Mouse (Mus musculus) left cerebral cortex, adult 18-20 months (tissue): ENCODE measurements around the gene Kera. TPM values are rescaled to one million over a fixed set of nuclear protein-coding genes. Genes with fewer than 3 reads are reported as not detected.
A peak's percentile ranks its signal among the peaks of the same experiment; 100 is the strongest.

Source experiments
- DNase-seq, 2 experiments: peaks; one replicate each; pipeline ENCODE4 v3.0.0; 2021 to 2022; ENCODE audit warnings: low spot score in 2 of 2, mixed read lengths in 1 of 2
- long read RNA-seq, 2 experiments: library from polyadenylated mRNA; stranded (forward); transcript quantifications; one replicate each; pipeline ENCODE4 v2.0.0; 2021
- total RNA-seq, 2 experiments: library from RNA; stranded (reverse); gene quantifications; 2 replicates each; pipeline ENCODE4 v1.2.3; 2021

Gene Kera
- not detected for total RNA-seq
- long read RNA-seq, experiment 1 = 0 reads
- long read RNA-seq, experiment 2 = 0 reads

DNA sequence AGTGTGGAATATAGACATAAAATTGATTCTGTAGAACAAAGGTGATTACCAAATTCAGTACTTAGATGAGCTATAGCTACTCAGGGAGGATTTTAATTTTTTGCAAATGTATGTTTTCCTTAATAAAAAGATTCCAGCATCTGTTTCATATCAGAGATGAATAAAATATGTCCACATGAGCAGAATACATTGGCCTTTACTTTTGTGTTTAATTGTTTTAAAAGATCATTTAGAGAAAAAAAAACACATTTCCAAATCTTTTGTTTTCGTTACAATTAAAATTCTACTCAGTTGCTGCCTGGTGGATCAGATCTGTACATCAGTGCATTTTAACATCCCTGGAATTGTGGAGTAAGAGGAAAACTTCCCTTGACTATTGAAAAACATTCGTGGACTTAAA, at the start of gene Kera:
Kera (plus strand) TSS at position 301 of the 400 bp plus-strand sequence.
- no peak for DNase-seq

DNA sequence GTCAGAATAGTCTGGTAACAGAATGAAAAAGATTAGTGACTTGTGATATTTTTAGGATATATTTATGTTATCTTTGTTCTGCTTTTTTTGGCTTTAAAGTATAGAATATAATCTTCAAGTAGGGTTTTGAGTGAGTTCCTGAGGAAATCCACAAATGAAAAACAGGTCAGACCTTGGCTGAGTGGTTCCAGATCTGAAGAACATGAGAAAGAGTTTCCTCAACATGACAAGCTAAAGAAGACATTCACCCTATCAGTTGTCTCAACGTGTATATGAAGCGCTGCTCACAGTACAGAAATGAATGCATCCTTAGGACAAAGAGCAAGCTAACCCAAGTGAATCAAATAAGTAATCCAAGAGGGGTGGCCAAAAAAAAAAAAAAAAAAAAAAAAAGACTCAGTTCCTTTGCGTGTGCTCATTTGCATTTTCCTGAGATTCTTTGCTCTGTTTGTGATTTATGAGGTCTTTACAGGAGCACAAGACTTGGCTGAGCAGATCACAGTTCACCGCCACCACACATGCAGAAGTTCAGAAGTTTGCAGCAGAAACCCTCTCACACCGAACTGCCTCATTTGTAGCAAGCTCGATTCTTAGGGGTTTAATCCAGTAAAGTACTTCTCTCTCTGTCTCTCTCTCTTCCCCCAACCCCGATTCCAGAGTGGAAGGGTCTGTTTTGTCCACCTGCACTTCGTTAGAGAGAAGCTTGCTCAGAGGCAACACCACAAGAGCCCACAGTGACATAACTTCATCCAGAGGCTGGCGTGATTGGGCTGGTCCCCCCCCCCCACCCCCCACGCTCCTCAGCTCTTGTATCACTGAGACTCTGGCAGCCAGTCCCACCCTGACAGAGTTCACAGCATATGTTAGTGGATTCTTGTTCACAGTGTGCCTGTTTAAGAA, 41.5 kb upstream of the Kera start, which contains the start of gene Lum:
Lum (plus strand) TSS at position 172 of the 900 bp plus-strand sequence.
- DNase-seq = no peak

DNA sequence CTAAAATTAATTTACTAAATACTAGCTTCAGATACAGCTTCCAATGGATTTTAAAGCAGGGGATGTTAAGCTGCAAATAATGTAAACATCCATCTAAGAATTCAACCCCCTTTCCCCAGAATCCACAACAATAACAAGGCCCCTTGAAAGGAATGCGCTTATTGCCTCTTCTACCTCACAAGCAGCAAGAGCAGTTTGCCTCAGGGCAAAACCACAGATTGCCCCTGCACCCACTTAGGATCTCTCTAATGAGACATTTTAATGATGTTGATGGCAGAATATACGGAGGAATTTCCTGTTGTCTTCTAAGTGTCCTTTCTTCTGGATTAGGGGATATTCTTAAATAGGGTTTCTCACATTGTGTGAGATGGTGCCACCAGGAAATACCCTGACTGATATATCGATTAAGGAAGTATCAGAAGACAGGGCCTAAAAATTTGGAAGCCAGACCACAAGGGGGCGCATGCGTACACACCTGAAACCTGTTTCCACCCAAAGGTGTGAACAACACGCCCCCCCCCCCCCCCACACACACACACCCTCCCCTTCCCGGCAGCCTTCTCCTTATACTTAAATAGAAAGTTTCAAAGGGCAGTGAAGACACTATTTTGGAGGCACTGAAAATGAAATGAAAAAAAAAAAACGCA, 39.1 kb upstream of the Kera start:
- no peak for DNase-seq

DNA sequence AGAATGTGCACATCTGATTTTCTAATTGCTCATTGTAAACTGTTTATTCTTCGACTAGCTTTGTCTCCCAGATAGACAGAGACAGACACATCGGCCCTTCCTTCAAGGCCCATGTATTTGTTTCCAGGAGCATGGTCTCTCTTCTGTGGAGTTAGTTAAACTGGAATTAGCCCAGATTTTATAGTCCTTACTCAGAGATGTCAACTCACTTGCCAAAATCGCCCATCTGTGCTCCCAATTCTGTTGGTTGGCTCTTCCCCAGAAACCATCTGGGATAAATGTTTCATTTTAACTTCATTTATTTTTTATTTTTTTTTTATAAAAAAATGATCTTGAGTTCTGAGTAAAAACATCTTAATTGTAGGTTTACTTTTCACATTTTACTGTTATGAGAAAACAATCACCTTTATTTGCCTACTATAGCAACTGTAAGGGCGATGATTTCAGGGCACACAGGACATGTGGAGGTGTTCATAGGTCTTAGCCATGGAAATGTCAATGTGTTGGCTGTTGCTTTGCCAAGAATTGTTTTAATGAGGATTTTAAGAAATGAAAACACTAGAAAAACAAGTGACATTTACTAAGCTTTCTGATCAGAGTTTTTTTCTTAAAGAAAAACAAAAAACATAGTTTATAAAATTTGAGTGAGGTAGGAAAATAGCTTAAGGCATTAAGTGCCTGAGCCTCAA, 24.0 kb upstream of the Kera start:
- peak; percentile 15 to 43 for DNase-seq

DNA sequence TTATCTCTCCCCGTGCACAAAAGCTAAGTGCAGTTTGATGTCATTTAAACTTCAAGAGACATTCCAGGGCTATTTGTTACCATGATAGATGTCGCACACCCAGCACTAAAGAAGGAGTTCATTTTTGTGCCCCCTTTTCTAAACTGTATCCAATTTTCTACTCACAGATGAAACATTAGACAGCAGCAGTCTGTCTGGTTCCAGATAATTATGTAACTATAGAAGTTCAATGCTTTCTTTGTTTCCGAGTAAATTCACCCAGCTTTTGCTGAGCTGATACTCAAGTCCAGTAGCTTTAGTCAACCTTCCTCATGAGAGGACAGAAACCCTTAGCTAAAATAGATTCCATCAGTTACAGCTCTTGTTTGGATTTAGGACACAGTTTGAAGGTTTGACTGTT, 22.5 kb upstream of the Kera start:
- no peak for DNase-seq

DNA sequence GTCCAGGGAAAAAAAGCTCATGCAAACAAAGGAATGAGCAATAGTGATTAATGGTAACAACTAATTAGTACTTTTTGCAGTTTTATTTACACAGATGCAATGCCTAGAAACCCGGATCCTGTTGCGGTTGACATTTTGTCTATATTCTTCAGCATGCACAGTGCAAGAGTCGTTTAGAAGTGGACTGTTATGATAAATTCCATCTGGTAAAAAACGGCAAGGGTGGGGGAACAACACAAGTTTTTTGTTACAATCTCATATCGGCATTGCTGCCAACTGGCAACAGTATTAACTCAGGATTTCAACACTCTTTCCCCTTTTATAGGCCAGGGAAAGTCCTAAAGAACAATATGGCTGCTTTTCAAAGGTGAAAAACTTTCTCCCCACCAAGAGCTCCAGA, 19.5 kb upstream of the Kera start:
- DNase-seq = no peak

DNA sequence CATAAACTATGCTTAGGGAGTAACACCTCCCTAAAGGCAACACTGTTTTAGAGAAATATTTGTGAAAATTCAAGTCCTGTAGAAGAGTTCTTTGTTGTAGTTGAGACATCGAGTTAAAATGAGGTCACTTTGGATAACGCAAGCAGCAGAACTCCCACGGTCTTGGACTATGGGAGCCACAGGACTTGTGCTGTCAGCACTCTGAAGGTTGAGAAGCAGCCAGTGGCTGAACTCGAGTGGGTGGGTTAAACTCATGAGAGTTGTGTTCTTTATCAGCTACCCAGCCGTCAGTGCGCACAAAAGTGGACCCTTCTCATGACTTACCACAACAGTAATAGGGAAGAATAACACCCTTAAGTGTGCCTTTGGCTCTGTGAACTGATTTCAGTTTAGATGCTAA, 17.1 kb upstream of the Kera start:
- DNase-seq = no peak

DNA sequence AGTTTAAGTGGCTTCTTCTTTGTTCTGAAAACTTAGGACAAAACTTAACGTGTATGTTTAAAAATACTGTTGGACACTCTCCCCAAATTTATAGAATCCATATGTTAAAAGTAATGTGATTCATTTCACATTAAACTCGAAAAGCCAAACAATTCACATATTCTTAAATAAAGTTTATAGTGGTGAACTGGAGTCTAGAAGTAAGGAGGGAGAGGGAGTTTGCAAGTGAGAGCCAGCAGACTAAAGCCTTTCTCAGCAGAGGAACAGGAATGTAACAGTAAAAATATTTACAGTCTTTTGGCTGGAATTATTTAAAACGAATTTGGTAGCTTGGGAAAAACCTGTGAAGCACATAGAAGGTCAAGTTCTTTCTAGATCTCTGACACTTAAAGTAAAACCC, 15.6 kb upstream of the Kera start:
- DNase-seq = no peak

DNA sequence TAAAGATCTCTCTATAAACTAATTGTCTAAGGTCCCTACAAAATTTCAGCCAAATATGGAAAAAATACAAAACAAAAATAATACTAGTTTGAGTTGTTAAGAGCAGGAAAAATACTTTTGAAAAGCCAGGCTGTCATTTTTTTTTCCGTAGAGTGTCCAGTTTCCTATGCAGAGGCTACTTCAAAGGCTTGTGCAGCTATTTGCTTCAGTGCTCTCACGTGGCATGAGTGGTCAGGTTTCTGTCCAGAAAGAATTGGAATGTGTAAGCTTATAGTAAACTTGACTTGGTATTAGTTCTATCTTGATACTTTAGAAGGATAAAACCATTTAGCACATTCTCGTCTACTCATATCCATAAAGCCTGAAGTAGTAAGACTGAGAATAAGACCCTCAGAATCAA, 15.0 kb upstream of the Kera start:
- no peak for DNase-seq

DNA sequence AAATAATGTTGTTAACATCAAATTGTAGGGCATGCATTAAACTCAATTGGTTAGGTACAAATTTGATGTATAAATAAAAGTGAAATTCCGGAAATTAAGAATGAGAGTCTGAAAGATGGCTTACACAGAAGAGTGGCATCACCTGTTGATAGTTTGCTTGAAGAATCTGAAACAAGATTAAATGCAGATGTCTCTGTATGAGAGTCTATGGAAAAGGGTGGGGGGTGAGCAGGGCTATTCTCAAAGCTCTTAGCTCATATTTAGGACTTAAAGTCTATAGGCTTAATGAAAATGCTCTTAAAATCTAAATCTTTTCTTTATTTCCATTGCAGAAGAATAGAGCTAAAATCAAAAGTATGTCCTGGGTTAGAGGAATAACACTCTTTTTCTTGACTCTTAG, 11.0 kb upstream of the Kera start:
- no peak for DNase-seq

DNA sequence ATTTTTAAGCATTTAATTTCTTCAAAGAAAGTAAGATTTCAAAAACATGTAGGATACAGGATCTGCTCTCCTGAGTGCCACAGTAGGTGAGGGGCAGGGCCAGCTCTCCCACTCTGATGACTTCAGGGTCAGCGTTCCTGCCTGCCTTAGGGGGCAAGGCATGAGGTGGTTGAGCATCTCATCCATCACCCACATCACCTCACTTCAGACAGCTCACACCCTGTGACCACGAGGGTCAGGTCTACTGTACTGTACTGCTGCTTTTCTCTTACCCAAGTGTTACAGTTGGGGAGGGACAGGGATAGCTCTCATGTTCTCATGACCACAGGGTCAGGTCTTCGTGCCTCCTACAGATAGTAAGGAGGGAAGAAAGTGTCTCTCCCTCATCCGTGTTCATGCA, 4.9 kb upstream of the Kera start:
- DNase-seq = no peak

DNA sequence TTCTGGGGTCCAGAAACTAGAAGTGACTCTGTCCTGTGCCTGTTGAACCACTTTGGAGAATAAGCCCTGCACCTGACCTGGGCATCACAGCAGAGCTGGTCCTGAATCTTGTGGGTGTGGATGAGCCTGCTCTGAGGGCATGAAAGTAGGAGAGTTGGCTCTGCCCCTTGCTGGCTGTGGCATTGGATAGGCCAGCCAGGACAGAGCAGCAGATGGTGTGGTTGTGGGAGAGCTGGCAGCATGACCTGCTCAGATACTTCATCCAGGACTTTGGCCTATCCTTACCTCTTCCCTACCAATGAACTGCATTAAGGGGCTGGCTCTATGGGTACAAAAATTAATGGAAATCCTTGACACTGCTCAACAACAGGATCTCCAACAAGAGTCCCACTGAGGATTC, 3.4 kb upstream of the Kera start:
- DNase-seq = no peak

DNA sequence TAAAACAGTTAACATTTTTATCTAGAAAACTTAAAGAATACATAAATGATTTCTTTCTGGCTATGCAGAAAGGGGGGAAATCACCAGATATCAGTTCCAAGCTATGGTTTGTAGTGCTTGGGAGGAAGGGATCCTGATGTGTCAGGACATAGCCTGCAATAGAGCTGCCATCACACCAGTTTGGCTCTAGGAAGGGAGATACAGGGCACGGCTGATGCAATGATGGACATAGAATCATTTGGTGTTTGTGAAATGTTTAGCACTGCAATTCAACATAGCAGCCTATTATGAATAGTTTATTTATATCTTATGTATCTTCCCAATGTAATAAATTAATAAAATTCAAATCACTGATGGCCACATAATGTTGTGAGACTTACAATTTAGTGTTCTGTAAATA, 15.6 kb downstream of the Kera start:
- DNase-seq = no peak

DNA sequence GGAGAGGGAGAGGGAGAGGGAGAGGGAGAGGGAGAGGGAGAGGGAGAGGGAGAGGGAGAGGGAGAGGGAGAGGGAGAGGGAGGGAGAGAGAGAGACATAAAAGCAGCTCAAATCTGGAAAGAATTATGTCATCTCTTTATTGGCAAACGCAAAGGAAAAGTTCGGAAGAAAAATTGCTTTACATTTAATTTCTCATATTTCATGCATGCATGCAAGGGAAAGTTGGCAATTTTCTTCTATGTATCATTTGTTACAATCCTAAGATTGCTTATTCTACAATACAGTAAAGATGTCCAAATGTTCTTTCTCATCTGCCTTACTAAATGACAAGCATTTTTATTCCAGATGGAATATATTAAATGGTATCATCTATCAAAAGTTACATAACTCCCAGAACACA, 17.7 kb downstream of the Kera start:
- no peak for DNase-seq

DNA sequence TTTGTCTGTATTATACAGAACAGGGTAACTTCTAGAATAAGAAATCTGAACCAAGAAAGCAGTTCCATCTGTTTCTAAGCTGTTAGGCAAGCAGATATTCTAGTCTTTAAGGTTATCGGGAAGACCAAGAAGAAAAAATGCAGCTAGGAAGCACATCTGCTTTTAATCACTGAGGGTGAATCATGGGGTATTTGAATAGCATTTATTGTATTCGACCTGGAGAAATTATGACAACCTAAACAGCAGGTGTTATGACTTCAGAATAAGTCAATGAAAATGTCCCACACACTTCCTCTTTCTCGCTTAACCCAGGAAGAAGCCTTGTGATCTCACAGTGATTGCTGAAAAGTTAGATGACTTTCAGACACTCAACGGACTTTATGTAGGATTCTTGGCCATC, 18.4 kb downstream of the Kera start:
- no peak for DNase-seq

DNA sequence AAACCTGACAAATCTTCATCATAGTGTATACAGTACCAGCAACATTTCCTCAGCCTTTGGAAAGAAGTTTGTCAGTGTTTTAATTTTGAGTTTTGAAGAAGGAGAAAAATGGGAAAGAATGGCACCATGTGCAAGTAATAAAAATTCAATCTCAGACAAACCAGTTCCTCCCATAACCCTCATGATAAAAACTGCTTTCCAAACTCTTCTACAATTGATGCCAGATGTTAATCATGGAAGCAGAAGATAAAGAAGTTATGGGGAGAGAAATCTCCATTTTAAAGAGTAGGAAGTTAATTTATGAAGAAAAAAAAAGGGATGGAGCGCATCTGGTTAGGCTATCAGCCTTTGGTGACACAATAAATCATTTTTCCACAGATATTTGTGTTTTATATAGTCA, 19.9 kb downstream of the Kera start:
- DNase-seq = no peak

DNA sequence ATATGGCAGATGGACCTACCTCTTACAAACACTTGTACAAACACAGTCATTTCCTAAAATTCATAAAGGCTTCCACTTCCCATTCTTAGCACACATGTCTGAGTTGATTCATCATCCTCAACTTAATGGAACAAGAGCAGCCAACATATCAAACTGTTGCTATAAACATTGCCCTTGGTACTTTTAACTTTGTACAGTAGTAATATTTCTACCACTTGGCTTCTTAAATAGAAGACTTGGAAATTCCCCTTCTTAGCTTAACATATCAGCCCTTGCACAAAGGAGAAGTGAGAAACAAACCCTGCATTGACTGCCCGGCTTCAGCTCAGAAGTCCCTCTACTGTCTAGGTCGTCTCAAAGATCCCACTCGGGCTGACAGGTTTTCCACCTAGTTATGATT, 24.4 kb downstream of the Kera start:
- no peak for DNase-seq

DNA sequence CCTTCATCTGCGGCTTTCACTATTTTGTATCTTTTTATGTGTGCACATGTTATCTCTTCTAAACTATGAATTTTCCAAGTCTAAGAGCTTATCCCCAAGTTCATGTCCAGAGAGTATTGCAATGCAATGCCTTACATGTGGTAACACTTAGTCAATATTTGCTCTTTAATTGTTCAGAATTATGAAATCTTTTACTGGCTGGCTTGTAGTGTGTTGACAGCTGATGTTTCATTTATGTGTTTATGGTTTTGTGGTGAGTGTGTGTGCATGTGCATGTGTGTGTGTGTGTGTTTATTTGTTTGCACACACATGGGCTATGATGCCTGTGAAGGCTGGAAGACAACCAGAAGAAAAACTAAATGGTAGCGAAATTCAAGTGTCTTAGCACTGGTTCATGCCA, 35.2 kb downstream of the Kera start:
- DNase-seq = no peak

DNA sequence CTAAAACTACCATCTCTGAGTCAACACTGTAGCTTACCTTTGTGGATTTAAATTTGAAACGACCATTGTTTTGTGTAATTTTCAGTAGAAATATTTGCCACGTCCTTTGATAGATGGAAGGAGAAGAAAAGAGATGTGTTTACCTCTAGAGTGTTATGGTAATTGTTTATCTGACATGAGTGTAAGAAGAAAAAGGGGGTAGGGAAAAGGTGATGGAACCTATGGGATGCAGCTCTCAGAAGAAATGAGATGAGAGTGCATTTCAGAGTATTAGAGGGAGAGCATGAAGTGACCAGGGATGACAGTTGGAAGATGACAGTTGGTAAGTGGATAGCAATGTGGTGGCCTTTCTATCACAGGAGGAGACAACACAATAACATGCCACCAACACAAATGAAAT, 37.1 kb downstream of the Kera start, which contains the start of gene Epyc:
Epyc (plus strand) TSS at position 301 of the 400 bp plus-strand sequence.
- DNase-seq = no peak

DNA sequence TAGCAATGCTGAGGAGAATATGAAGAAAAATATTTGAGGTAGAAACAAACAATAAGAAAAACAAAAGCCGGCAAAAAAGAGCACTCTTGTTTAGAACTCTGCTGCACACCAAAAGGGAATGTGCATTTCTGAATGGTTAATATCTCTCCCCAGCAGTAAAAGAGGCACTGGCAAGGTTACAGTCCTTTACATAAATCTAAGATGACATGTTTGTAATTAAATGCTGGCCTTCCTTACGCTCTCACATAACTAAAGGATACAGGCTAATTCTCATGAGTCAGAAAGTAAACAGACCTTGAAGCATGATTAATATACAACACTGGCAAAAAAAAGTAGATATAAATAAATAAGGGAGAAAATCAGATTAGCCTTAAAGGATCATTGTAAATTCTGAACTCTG, 43.7 kb downstream of the Kera start:
- DNase-seq = no peak

DNA sequence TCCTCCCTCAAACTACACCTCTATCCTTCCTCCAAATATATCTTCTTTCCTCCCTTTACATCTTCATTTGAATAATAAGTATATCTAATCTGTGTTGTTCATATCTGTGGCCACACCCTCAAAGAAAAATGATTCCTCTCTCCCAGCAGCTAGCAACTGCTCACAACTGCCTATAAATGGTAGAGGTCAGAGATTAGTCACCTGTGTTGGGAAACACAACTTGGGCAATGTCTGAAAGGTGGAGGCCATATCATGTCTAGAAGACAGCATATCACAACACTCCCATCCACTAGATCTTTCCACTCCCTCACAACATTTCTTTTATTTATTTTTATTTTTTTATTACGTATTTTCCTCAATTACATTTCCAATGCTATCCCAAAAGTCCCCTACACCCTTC, 52.8 kb downstream of the Kera start:
- no peak for DNase-seq
